Mouse (Mus musculus) cerebellum, adult 8-10 months (tissue): ENCODE data around the gene Fcamr.

Source experiments
- DNase-seq: peaks from one replicate; pipeline ENCODE4 v3.0.0; 2022

Fcamr gene

DNA sequence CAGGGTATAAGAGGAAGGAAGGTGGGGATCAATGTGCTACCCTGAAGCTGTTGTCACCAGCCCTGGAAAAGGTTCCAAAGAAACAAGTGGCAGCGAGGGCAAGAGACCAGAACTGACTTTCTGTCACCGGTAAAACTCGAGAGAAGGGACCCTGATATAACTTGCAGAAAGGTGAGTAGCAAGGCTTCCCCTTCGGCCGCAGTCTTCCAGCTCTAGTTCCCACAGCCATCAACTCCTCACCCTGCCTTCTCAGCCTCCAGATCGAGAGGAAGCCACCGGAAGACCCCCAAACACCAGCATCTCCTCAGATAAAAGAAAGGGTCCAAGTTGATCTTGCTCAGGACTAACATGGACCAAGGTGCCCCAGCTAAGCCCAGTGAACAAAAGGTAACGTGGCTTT lies at the start of gene Fcamr:
Gene Fcamr, plus strand, starts transcription at position 301 of the 400 bp plus-strand sequence.
- DNase-seq: no peak

DNA sequence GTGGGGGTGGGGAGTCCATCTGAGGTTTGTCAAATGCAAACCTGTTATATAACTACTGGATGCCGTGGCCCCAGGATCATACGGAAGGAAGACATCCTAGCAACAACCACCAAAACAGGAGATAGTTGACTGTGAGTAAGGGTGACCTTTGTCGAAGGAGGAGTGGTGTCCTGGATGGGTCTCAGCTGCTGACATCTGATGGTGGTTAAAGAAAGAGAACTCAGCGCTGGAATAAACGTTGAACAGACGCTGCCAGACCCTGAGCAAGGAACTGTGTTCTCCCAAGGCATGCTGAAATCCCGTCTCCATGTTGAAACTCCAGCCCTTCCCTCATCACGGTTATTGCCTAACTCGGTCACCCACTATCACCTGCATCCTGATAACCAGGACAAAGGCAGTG lies 41.0 kb upstream of the Fcamr start:
- no peak for DNase-seq

DNA sequence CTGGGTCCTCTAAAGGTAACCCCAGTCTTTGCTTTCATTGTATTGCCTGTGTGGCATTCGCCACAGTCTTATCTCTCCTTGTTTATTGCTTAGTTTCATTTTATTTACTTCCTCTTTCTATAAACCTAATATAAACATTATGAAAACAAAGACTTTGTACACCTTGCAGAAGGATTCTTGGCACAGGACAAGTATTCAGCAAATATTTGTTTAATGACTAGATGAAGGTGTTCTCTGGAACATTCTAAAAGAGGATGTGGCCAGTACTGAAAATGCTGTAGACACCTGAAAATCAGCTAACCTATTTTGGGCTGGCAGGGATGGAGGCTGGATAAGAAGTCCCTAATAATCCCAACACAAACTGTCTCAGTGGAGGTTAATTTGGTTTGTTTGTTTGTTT lies 39.1 kb upstream of the Fcamr start:
- no peak for DNase-seq

DNA sequence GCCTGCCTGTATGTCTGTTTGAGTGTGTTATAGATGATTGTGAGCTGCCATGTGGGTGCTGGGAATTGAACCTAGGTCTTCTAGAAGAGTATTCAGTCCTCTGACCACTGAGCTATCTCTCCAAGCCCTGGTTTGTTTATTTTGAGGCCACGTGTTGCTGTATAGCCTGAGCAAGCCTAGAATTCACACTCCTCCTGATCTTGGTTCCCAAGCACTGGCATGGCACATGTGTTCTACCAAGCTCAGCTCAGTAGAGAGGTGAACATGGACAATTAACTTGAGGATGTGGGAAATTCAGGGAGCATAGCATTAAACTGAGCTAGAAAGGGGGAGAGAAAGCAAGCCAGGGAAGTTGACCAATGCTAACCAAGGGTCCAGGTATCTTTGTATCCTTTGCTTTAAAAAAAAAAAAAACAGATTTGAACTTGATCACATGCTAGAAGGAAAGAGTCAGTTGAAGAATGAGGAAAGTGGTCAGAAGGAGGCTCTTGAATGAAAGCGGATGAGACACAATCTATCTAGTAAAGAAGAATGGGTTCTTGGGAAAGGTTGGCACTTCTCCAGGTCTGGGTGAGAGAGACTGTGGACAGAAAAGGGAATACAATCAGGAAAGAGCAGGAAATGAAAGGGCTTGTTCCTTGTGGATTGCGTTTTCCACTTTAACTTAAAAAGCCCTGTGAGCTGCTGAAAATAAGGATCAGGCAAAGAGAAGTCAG lies 38.5 kb upstream of the Fcamr start:
- DNase-seq: no peak

GRCm38 (mm10) chr1:130764027-130764461 lies 36.7 kb upstream of the Fcamr start:
- no peak for DNase-seq

- DNase-seq: no peak
These were observed 33.6 kb upstream of the Fcamr start for GRCm38 (mm10) chr1:130767066-130767465.

- DNase-seq: no peak
These were observed 30.8 kb upstream of the Fcamr start for GRCm38 (mm10) chr1:130769925-130770324.

GRCm38 (mm10) chr1:130770487-130770886 lies 30.2 kb upstream of the Fcamr start:
- no peak for DNase-seq

GRCm38 (mm10) chr1:130770981-130771494 lies 29.7 kb upstream of the Fcamr start:
- no peak for DNase-seq

GRCm38 (mm10) chr1:130775234-130775633 lies 25.5 kb upstream of the Fcamr start:
- DNase-seq: no peak

DNA sequence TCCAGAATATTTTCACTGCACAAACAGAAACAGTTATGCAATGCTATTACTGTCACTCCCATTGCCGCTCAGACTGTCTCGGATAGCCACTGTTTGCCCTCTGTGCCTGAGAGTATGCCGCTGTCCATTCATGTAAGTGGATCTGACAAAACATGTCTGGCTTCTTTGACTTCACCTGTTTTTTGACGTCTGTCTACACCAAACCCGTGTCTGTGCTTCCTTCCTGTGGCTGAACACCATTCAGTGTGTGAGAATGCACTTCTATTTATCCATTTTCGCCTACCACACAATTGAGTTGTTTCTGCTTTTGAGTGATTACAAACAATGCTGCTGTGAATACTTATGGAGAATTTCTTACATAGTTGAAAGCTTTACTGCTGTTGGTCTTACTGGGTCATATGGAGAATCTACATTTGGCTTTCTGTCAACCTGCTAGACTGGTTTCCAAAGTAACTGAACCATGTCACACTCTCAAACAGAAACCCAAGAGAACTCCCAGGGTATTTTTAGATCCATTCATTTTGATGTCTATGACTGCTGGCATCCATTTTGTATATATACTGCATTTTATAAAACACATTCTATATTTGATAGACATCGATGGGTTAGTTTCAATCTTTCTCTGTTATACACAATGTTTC lies 24.9 kb upstream of the Fcamr start:
- no peak for DNase-seq

DNA sequence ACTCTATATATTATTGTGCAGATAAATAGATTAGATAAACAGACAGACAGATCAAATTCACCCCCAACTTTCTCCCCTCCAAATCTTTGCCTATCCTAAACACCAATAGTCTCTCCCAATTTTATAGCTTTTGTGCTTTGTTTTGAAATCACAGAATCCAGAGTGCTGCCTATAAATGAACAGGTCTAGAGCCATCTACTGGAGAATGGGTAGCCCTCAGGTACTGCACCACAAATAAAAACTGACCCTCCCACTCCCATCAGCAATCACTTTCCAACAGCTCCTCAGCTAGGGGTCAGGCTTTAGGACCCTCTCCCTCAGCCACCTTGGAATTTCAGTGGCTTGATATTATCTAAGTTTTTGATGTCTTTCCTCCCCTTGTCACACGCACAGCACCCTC lies 24.1 kb upstream of the Fcamr start:
- no peak for DNase-seq

GRCm38 (mm10) chr1:130779867-130780266 lies 20.8 kb upstream of the Fcamr start:
- no peak for DNase-seq

DNA sequence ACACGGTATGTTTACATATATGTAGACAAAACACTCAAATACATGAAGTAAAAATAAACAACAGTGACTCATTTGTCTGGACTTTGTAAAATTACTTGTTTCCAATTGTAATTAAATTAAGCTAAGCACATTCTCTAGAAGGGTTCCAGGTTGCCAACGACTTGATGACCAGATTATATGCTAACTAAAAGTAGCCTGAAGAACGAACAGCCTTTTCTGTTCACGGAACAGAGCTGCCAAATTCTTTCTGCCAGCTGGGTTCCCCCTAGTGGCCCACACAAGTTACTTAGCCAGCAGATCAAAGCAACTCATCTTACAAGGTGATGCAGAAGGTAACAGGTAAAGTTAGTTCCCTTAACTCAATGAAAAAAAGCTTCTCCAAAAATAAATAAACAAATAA lies 16.6 kb upstream of the Fcamr start:
- peak; percentile 8 for DNase-seq

DNA sequence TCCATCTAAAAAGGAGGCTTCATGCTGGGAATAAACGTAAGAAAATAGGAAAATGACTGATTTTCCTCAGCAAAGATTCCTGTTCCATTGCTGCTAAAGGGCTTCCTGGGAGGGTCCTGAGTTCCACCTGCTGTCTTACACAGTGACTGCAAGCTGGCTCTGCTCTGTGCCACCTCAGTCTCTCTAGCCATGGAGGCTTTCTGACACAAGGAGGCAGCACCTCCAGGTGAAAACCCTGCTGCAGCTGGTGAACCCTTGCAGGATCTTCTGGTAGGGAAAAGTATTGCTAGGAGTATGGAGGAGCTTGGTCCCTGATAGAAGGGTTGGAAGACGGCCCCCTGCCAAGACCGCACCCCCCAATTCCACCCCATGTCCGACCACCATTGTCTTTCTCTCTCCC lies 13.7 kb upstream of the Fcamr start:
- DNase-seq: no peak

GRCm38 (mm10) chr1:130789512-130790451 lies 10.9 kb upstream of the Fcamr start:
- DNase-seq: no peak

GRCm38 (mm10) chr1:130795331-130795730 lies 5.4 kb upstream of the Fcamr start:
- DNase-seq: no peak

DNA sequence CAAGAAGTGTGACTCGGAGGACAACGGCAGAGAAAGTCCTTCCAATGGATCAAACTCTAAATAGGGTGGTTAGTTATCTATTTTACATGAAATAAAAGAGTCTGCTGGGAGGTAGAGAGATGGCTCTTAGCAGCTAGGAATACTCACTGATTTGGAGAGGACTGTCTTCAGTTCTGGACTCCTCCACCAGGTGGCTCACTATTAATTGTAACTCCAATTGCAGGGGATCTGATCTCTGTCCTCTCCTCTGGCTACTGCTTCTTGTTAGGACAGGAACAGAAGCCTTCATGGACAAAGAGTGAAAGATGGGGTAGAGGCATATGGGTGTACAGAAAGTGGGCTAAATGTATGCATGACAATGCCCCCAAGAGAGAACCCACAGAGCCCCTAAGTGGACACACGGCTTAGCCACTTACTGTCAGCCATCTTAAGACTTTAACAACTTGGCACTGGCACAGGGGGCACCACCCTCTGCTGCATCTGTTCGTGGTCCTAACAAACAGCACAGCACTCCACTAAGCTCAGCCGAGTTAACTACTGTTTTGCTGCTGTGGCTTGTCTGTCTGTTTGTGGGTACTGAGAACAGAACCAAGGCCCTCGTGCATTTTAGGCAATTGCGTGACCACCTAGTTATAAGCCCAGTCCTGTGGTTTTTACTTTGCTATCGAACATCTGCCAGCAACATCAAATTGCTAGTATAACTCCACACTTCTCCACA lies 3.6 kb upstream of the Fcamr start:
- DNase-seq: peak; percentile 37

DNA sequence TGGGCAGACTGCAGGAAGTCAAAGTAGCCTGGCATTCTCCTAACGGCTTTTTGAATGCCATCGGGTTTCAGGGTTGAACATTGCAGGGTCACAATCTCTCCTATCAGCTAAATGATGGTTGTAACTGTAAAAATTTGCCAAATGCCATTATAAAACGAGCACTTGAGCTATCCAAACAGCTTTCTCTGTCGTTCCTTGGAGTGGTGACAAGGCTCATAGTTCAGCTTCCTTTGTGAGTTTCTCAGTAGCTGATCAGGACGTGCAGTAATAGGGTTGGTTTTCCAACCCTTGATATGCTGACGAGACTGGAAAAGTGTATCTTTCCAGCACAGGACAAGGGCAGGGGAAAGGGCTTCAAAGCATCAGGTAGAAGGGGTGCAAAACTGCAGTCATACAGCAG lies 2.7 kb upstream of the Fcamr start:
- no peak for DNase-seq

GRCm38 (mm10) chr1:130798551-130798950 lies 2.2 kb upstream of the Fcamr start:
- DNase-seq: no peak

DNA sequence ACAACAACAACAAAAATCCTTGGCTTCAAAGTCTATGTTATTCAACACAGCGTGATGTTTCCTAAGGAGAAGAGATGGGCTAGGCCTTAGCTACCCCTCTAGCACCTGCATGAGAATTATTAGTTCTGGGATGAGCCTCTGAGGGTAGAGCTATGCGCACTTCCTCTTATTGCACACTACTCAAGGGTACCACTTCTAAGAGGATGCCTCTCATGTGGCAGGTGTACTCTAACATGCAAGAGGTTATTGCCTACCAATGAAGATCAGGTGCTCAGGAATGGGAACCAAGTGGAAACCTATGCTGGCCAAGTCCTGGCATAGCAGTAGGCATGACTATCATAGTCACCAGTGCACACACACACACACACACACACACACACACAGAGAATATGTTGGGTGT lies 1.3 kb upstream of the Fcamr start:
- no peak for DNase-seq

- DNase-seq: no peak
These were observed 809 bp downstream of the Fcamr start for GRCm38 (mm10) chr1:130801511-130801910.

- DNase-seq: no peak
These were observed 2.3 kb downstream of the Fcamr start for GRCm38 (mm10) chr1:130802976-130803375.
